Mouse (Mus musculus) neural tube, embryonic 15.5 days (tissue): Measurements from ENCODE around the gene Dmxl2. TPM values are rescaled to one million over a fixed set of nuclear protein-coding genes. Genes with fewer than 3 reads are reported as not detected.

ENCODE experiments used
- ATAC-seq: fragments of 200-750 bp; cut with Nextera tagmentation; 2 replicates; pipeline ENCODE4 v1.8.0; 2017; ENCODE audit warnings: mild to moderate bottlenecking, moderate TSS enrichment, moderate library complexity; ENCODE audit not compliant: low FRiP score
- H3K27ac ChIP-seq: fragments of 300-500 bp; sonication (generic); replicated peaks from 2 replicates; pipeline ENCODE4 v1.5.1; 2015; ENCODE audit warnings: mild to moderate bottlenecking, inconsistent platforms
- H3K27me3 ChIP-seq: fragments of 300-500 bp; sonication (generic); replicated peaks from 2 replicates; pipeline ENCODE4 v1.6.1; 2015; ENCODE audit warnings: inconsistent platforms
- H3K36me3 ChIP-seq: fragments of 300-500 bp; sonication (generic); 2 replicates; pipeline ENCODE4 v1.6.1; 2015; ENCODE audit warnings: inconsistent platforms
- H3K4me1 ChIP-seq: fragments of 300-500 bp; sonication (generic); 2 replicates; pipeline ENCODE4 v1.6.1; 2015; ENCODE audit warnings: inconsistent platforms
- H3K4me2 ChIP-seq: fragments of 300-500 bp; sonication (generic); 2 replicates; pipeline ENCODE4 v1.6.1; 2015; ENCODE audit warnings: inconsistent platforms, mild to moderate bottlenecking, moderate library complexity
- H3K4me3 ChIP-seq: fragments of 300-500 bp; sonication (generic); replicated peaks from 2 replicates; pipeline ENCODE4 v1.5.1; 2015; ENCODE audit warnings: mild to moderate bottlenecking, inconsistent platforms
- H3K9ac ChIP-seq: fragments of 300-500 bp; sonication (generic); replicated peaks from 2 replicates; pipeline ENCODE4 v1.6.1; 2015; ENCODE audit warnings: mild to moderate bottlenecking, inconsistent platforms
- H3K9me3 ChIP-seq: fragments of 300-500 bp; sonication (generic); replicated peaks from 2 replicates; pipeline ENCODE4 v1.6.1; 2016; ENCODE audit warnings: inconsistent platforms
- WGBS: fragments of 180-500 bp; shearing (Covaris S2); methylation state at CpG from one replicate; pipeline ENCODE4 v1.1.7; 2015; ENCODE audit warnings: mixed read lengths; 5-methylcytosine and 5-hydroxymethylcytosine counted together
- polyA plus RNA-seq: library from polyadenylated mRNA; unstranded; fragments of >200 nt; fragmentation: Nextera tagmentation; extraction: Ambion mirVana; gene quantifications from 2 replicates; pipeline ENCODE4 v1.2.1, GENCODE M21; 2015

The Dmxl2 gene
- polyA plus RNA-seq, result 55.3 and 60.5 TPM in 2 replicates

DNA sequence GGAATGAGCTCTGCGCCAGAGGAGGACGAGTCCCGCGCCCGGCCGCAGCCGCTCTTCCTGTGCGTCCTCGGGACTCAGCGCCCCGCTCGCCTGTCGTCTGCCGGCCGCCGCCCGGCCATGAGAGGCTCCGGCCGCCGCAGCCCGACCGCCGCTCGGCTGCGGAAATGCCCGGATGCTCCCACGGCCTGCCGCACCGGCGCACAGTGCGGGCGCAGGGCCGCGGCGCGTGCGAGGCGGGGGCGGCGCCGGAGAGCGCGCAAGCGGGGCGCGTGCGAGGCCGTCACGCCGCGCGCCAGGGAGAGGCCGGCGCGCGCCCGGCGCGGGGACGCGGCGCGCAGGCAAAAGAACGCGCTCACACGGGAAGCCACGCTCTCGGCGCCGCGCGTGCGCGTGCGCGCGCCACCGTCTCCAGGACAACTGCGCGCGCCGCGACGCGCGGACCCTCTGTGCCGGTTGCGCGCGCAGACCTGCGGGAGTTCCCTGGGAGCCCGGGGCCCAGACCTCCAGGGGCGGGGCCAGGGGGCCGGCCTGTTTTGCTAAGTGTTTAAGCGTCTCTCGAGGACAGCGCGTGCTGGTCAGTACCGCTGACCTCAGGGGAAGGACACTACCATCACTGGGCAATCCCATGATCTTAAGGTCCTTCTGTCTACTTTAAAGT is at the start of gene Dmxl2:
TSS of gene Dmxl2 (minus strand) at position 174 of the 658 bp plus-strand sequence.
- ATAC-seq, result peak; percentile 95
- Histone ChIP-seq H3K27me3 (no peaks in the 10 kb centered on the region), H3K4me3 (peak within 1 kb of the TSS; percentile 82), H3K9me3 (no peaks in the 10 kb centered on the region), H3K27ac (peak within 1 kb of the TSS; percentile 92), H3K9ac (peak within 1 kb of the TSS; percentile 91), H3K4me2 (peak within 1 kb of the TSS; percentile 78), H3K36me3 (no peaks in the 10 kb centered on the region), H3K4me1 (peaks cover 28% of the 10 kb centered on the region)
- whole genome bisulfite sequencing, result under 1% methylated on average over 88 of the region's 99 CpGs

DNA sequence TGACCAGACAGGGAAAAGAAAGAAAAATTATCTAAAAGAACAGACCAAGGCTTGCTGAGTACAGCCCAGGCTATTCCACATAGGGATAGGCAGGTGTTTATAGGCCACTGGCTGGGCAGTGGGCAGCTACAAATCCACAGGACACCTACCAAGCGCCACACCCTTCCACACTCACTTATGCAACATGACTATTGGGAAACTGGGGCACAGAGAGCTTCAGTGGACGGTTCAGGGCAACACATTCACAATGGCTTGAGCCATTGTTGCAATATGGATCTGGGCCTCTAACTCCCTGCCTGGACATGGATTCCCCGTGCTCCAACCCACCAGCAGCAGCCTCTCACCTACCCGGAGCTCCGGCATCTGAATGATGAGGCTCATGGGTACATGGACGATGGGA is 48.0 kb upstream of the Dmxl2 start:
- Histone ChIP-seq H3K9ac (no peak overlapping the region), H3K9me3 (no peaks in the 10 kb centered on the region), H3K4me3 (no peak overlapping the region), H3K36me3 (peaks cover 7% of the 10 kb centered on the region; the same call in 1 of the 2 replicates), H3K27me3 (no peaks in the 10 kb centered on the region), H3K27ac (no peak overlapping the region), H3K4me1 (no peaks in the 10 kb centered on the region), H3K4me2 (no peak overlapping the region)
- ATAC-seq, result no peak
- 92% methylated on average over 6 of the region's 6 CpGs for WGBS

DNA sequence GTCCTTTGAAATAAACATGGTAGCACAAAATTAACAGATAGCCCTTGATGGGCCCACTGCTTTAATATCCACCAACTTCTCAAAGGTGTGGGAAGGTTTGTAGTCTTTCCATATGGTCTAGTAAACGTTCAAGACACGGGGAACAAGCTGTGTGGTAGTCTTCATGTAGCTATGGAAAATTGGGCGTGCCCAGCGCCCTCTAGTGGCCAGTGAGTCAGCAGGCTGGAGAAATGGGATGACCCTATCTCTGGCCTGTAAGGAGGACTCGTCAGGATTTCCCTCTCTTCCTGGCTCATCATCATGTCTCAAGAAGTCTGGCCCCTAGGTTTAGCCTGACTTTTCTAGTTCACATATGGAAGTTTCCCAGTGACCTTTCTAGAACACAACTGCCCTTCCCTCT is 46.1 kb upstream of the Dmxl2 start:
- no peak overlapping the region for H3K4me3 ChIP-seq
- WGBS, result 15% methylated on average over 5 of the region's 5 CpGs
- no peaks in the 10 kb centered on the region for H3K4me1 ChIP-seq
- H3K9ac ChIP-seq, result no peak overlapping the region
- no peak overlapping the region for H3K27ac ChIP-seq
- H3K27me3 ChIP-seq, result no peaks in the 10 kb centered on the region
- no peak for ATAC-seq
- peaks cover 11% of the 10 kb centered on the region; the same call in 1 of the 2 replicates for H3K36me3 ChIP-seq
- H3K9me3 ChIP-seq, result no peaks in the 10 kb centered on the region
- H3K4me2 ChIP-seq, result no peak overlapping the region

DNA sequence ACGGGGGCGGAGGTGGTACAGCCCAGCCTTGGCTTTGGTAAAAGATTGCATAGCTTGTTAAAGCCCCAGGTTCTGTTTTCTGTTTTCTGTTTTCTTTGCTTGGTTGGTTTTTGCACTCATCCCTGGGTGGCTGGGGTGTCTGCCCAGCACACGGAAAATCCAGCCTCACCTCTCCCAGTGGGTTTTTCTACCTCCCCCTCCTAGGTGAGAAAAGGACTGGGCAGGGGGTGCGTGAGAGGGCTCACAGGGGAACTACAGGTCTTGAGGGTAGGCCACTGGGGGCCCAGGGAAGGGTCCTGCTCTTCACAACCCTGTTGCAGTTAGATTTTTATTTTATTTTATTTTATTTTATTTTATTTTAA is 43.5 kb upstream of the Dmxl2 start:
- no peak for ATAC-seq
- Histone ChIP-seq H3K9me3 (no peaks in the 10 kb centered on the region), H3K9ac (no peak overlapping the region), H3K4me3 (no peak overlapping the region), H3K4me2 (no peak overlapping the region), H3K27me3 (no peaks in the 10 kb centered on the region), H3K36me3 (peaks cover 11% of the 10 kb centered on the region; the same call in 1 of the 2 replicates), H3K4me1 (no peaks in the 10 kb centered on the region), H3K27ac (no peak overlapping the region)
- 94% methylated on average over 4 of the region's 4 CpGs for WGBS

DNA sequence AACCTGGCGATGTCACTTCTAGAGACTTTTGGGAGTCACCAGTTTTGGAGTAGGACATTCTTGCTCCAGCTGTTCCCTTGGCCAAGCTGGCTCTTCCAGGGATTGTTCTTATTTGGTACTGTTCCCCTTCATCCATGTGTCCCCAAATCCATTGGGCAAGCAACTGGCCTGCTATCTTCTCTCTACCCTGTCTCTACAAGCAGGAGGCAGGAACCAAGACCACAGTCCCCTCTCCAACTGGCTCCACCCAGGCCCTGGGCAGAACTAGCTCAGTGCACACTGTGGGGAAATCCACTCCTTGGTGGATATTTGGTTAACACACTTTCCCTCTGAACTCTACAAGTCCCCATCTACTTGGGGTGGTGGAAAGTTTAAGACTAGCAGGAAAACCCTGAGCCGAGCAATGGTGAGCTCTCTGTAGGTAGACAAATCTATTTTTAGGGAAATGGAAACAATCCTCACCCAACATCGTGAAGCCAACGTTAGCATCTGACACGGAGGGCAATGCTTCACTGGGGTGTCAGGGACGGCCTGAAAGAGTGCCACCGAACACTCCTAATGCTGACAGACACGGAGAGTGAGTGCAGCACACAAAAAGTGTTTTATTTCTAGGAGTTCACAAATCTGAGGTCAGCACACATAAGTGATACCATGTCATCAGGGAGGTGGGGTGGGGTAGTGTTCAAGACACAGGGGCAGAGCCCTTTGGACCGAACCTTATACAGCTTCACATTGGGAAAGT is 43.0 kb upstream of the Dmxl2 start:
- Histone ChIP-seq H3K9ac (no peak overlapping the region), H3K4me3 (no peak overlapping the region), H3K27me3 (no peaks in the 10 kb centered on the region), H3K4me1 (no peaks in the 10 kb centered on the region), H3K36me3 (peaks cover 11% of the 10 kb centered on the region; the same call in 1 of the 2 replicates), H3K9me3 (no peaks in the 10 kb centered on the region), H3K27ac (no peak overlapping the region), H3K4me2 (no peak overlapping the region)
- no peak for ATAC-seq
- 88% methylated on average over 9 of the region's 9 CpGs for WGBS

DNA sequence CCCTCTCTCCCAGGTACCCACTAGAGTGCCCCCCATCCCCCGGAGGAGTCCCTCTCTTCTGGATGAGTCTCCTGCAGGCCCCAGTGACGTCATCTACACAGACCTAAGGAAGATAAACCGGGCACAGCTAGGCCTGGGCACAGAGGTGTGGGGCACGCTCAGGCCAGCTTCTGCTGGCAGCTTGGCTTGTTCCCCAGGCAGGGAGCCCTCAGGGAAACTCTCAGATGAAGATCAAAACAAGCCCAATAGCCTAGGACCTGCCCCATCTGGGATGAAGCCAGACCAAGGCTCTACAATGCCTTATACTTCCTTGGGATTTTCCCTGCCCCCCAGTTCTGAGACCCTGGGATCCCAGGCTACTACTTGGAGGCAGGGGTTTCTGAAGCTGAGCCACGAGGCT is 39.4 kb upstream of the Dmxl2 start:
- Histone ChIP-seq H3K4me1 (peaks cover 5% of the 10 kb centered on the region), H3K9ac (no peak overlapping the region), H3K4me2 (no peak overlapping the region), H3K36me3 (peaks cover 7% of the 10 kb centered on the region; the same call in 1 of the 2 replicates), H3K27ac (no peak overlapping the region), H3K4me3 (no peak overlapping the region), H3K9me3 (no peaks in the 10 kb centered on the region), H3K27me3 (no peaks in the 10 kb centered on the region)
- 84% methylated on average over 5 of the region's 5 CpGs for WGBS
- ATAC-seq, result no peak

DNA sequence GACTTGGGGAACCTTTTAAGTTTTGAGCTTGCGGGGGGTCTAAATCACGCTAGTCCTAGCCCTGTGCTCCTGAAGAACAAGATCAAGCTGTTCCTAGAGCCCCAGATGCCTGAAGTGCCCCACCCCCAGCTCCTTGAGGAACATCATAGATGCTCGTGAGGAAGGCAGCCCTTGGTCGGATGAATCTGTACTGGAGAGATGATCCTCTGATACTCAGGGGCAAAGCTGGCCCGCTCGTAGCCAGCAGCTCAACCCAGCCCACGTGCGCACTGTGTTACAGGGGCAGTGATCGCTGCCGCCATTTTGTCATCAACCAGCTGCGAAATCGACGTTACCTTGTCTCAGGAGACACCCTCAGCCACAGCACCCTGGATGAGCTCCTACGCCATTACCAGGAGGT is 37.3 kb upstream of the Dmxl2 start, which contains the start of gene Sh2d7:
TSS of gene Sh2d7 (plus strand) at position 301 of the 400 bp plus-strand sequence.
- Histone ChIP-seq H3K9ac (no peak within 1 kb of the TSS), H3K4me2 (no peak within 1 kb of the TSS), H3K9me3 (no peaks in the 10 kb centered on the region), H3K36me3 (0 out of 2 replicates have a peak, but pooled peaks cover 2% of the 10 kb centered on the region), H3K27me3 (no peaks in the 10 kb centered on the region), H3K4me3 (no peak within 1 kb of the TSS), H3K4me1 (peaks cover 11% of the 10 kb centered on the region), H3K27ac (no peak within 1 kb of the TSS)
- no peak for ATAC-seq
- 96% methylated on average over 14 of the region's 14 CpGs for WGBS

DNA sequence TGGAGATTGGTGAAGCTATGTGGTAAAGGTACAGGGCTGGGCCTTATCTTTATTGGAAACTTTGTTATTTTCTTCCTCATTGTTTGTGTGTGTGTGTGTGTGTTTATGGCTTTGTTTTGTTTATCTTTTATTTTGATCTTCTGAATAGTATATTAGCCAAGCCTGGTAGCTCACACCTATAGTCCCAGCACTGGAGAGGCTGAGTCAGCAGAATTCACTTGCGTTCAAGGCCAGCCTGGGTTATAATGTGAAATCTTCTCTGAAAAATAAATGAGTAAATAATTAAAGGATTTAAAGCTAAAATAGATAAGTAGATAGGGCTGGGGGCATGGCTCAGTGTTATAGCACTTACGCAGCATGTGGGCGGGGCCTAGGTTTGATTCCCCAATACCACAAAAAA is 36.8 kb upstream of the Dmxl2 start:
- Histone ChIP-seq H3K4me1 (peaks cover 11% of the 10 kb centered on the region), H3K4me2 (no peak overlapping the region), H3K4me3 (no peak overlapping the region), H3K27me3 (no peaks in the 10 kb centered on the region), H3K9me3 (no peaks in the 10 kb centered on the region), H3K27ac (no peak overlapping the region), H3K36me3 (no peaks in the 10 kb centered on the region), H3K9ac (no peak overlapping the region)
- WGBS, result 91% methylated on average over 3 of the region's 3 CpGs
- no peak for ATAC-seq

DNA sequence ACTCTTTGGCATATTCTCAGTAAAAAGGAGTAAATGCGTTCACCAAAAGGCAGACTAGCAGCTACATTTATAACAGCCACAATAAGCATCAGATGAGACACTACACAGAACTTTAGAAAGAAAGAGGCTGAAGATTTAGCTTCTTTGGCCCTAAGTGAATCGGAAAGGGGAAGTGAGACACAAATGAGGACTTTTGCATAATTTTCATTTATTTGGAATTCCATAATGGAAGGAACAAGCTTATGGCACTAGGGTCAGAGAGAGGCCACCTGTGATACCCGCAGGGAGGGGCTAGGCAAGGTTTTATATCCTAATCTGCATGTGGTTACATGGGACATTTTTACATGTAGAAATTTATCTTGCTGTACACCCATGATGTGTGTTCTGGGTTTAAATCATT is 36.1 kb upstream of the Dmxl2 start:
- no peak overlapping the region for H3K27ac ChIP-seq

DNA sequence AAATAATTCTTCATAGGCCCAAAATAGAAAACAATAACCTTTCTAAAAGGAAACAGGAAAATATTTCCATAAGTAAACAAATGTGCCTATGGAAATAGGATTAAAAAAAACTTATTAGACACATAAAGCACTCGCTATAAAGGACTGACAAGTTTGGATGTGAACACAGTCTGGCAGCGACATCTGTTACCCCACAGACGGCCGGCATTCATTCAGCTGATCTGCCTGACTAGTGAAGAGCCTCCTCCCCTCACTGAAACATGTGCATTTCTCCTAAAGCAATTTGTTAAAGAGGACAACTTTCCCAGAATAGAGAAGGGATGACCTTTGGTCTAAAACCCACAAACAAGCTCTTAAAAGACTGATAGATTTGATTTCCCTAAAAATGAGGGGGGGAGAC is 35.6 kb upstream of the Dmxl2 start:
- H3K27me3 ChIP-seq, result 0 out of 2 replicates have a peak, but pooled peaks cover 3% of the 10 kb centered on the region
- 23% methylated on average over 4 of the region's 4 CpGs for WGBS
- no peak overlapping the region for H3K27ac ChIP-seq
- H3K9ac ChIP-seq, result no peak overlapping the region
- no peak overlapping the region for H3K4me2 ChIP-seq
- no peak for ATAC-seq
- H3K9me3 ChIP-seq, result no peaks in the 10 kb centered on the region
- H3K4me1 ChIP-seq, result peaks cover 11% of the 10 kb centered on the region
- no peak overlapping the region for H3K4me3 ChIP-seq
- no peaks in the 10 kb centered on the region for H3K36me3 ChIP-seq

More for the DNA sequence above, 36.1 kb upstream of the Dmxl2 start:
- no peak overlapping the region for H3K4me2 ChIP-seq
- no peak for ATAC-seq
- H3K4me3 ChIP-seq, result no peak overlapping the region
- H3K9me3 ChIP-seq, result no peaks in the 10 kb centered on the region
- 69% methylated on average over 3 of the region's 3 CpGs for WGBS
- no peak overlapping the region for H3K9ac ChIP-seq
- 0 out of 2 replicates have a peak, but pooled peaks cover 3% of the 10 kb centered on the region for H3K27me3 ChIP-seq
- H3K4me1 ChIP-seq, result peaks cover 11% of the 10 kb centered on the region
- no peaks in the 10 kb centered on the region for H3K36me3 ChIP-seq

DNA sequence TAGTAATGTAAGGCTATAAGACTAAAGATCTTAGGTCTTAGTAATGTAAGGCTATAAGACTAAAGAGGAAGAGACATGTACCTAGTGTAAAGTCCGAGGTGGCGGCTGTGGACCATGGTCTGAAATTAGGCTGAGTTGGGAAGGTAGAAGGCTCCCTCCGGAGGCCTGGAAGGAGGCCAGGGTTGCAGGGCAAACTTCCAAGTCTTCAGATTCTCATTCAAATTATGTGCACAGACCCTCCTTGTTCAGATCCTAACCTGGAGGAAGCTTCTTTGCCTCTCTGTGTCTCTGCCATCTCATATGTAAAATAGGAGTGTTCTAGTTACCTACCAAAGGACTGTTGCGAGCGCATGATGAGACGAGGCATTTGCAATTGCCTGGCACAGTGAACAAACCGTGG is 34.8 kb upstream of the Dmxl2 start:
- Histone ChIP-seq H3K4me3 (no peak overlapping the region), H3K27ac (no peak overlapping the region), H3K27me3 (0 out of 2 replicates have a peak, but pooled peaks cover 3% of the 10 kb centered on the region), H3K36me3 (no peaks in the 10 kb centered on the region), H3K9me3 (no peaks in the 10 kb centered on the region), H3K4me1 (peaks cover 11% of the 10 kb centered on the region), H3K4me2 (no peak overlapping the region), H3K9ac (no peak overlapping the region)
- ATAC-seq, result no peak
- 50% methylated on average over 7 of the region's 7 CpGs for WGBS

DNA sequence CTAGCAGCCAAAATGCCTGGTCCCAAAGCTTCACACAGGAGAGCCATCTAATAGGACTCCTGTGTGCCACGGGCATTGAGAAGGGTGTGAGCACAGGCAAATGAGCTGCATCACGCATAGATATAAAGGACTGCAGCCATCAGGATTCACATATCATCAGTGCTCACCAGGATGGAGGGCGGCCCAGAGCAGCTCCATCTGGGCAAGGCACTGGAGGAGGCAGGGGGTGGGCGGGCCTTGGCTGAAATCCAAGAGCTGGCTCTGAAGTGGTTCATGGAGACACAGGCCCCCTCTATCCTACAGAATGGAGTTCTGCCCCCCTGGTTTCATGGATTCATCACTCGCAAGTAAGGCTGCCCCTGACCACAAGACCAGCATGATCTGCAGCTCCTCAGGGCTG is 32.5 kb upstream of the Dmxl2 start:
- H3K4me1 ChIP-seq, result peaks cover 11% of the 10 kb centered on the region
- no peaks in the 10 kb centered on the region for H3K36me3 ChIP-seq
- no peak overlapping the region for H3K4me3 ChIP-seq
- H3K27me3 ChIP-seq, result 0 out of 2 replicates have a peak, but pooled peaks cover 3% of the 10 kb centered on the region
- no peak overlapping the region for H3K9ac ChIP-seq
- 38% methylated on average over 5 of the region's 5 CpGs for WGBS
- H3K4me2 ChIP-seq, result no peak overlapping the region
- H3K27ac ChIP-seq, result peak overlapping the region; percentile 54
- peak; percentile 59; the same call in 1 of the 2 replicates for ATAC-seq
- no peaks in the 10 kb centered on the region for H3K9me3 ChIP-seq
